Mouse (Mus musculus): ENCODE measurements around the gene Urm1.

- TF ChIP-seq POLR2A (IDR thresholded peaks at IDR 0.05; ENCODE audit: low read depth, low read length) (no peak), CTCF (IDR thresholded peaks at IDR 0.05; ENCODE audit: extremely low read depth, insufficient read depth, insufficient read length, insufficient replicate concordance) (no peak)
Measured at GRCm38 (mm10) chr2:29879964-29880830, 60.3 kb downstream of the Urm1 start.
